Mouse (Mus musculus) mouse embryonic stem cell (cell line): Measurements from ENCODE around the gene Jmjd4.

Experiments
- in situ Hi-C, 2 experiments: fragments of 300-500 bp; cut with MboI; formaldehyde crosslinking; loops; 1 replicate in 1 of 2; 3 replicates in 1 of 2; pipeline ENCODE4 v1.14.3; 2019 to 2020; ENCODE audit warnings: low sequenced_read_pairs in 2 of 2, low pct_unique_long_range_greater_than_20kb in 1 of 2, mixed read lengths in 1 of 2; ENCODE audit not compliant: unreplicated experiment in 1 of 2

Jmjd4 gene

DNA sequence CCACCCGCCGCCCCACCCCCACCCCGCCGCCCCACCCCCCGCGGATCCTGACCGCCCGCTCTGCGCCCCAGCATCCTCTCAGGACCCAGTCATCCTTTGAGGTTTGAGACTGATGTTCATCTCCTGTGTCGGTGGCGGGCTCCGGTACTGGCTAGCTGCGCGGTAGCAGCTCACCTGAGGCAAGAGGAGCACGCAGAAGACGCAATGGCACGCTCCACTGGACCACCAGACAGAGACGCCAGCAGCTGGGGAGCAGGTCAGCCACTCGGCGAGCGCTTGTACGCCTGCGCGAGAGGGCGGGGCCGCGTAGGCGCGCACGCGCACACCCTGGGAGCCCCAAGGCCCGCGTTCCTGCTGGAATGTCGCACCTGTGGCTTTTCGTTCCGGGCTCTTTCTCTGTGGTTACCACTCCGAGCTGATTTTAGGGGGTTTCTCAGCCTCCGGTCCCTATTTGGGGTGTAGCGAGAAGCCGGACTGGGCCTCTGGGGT, at the start of gene Jmjd4:
Gene Jmjd4 (plus strand): TSS at position 305 of the 489 bp plus-strand sequence.
- in situ Hi-C loops: no loop called here

DNA sequence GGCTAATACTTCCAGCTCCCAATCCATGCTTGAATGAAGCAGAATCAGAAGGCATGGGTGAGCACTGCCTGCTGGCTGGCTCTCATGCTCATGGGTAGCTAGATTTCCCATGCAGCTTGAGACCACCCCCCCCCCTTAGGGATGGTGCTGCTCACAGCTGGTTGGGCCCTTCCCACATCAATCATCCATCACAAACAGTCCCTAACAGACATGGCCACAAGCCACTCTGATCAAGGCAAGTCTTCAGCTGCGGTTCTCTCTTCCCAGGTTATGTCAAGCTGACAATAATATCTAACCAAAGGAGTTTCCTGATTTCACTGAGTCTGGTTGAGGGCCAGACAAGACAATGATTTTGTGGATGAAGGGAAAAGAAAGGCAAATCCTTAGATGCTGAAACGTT, 49.0 kb upstream of the Jmjd4 start:
- in situ Hi-C loops: no loop called here

DNA sequence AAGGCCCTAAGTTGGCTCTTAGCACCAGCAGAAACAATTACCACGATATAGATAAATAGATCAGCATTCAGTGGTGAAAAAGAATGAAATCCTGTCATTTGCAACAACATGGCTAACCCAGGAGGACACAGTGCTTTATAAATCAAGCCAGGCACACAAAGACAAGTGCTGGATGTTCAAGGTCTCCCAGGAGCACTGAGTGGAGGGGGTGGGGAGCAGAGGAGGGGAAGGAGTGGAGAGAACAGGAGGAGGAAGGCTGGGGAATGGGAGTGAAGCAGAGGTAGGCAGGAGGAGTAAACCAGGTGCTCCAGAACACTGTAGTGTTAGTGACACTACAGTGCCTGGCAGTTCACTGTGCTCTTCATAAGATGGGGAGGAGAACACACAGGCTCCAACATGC, 44.1 kb upstream of the Jmjd4 start:
- in situ Hi-C loops: no loop called here

DNA sequence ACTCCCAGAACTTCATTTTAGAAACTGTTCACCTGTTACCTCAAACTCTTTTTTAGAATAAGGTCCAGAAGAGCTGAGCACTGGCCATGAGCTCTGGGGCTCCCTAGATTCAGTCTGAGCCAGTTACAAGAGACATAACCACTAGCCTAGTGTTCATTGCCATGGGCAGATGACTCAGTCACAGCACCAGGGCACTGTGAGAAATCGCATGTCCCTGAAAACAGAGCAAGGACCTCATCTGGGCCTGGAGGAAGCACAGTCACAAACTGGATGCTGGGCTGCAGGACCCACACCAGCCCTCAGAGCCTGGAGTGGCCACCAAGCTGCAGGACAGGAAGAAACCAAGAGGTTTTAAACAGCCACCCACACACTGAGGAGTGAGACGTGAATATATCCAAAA, 39.0 kb upstream of the Jmjd4 start:
- in situ Hi-C loops: no loop called here

DNA sequence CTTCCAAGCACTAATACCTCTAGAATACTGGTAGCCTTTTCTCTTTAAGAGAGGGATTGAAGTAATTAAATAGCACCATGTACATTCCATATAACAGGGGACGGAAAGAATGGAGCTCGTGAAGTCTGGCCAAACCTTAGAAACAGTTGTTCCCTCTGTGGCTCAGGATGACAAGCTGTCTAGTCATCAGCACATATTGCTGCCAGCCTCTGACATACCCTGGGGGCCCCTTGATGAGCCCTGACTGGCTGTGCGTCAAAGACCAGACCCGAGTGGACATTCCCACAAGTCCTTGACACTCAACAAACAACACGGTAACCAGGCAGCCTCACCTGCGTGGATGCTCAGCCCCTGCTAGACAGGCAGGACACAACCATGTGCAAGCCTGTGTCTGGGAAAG, 37.8 kb upstream of the Jmjd4 start:
- in situ Hi-C loops: no loop called here

DNA sequence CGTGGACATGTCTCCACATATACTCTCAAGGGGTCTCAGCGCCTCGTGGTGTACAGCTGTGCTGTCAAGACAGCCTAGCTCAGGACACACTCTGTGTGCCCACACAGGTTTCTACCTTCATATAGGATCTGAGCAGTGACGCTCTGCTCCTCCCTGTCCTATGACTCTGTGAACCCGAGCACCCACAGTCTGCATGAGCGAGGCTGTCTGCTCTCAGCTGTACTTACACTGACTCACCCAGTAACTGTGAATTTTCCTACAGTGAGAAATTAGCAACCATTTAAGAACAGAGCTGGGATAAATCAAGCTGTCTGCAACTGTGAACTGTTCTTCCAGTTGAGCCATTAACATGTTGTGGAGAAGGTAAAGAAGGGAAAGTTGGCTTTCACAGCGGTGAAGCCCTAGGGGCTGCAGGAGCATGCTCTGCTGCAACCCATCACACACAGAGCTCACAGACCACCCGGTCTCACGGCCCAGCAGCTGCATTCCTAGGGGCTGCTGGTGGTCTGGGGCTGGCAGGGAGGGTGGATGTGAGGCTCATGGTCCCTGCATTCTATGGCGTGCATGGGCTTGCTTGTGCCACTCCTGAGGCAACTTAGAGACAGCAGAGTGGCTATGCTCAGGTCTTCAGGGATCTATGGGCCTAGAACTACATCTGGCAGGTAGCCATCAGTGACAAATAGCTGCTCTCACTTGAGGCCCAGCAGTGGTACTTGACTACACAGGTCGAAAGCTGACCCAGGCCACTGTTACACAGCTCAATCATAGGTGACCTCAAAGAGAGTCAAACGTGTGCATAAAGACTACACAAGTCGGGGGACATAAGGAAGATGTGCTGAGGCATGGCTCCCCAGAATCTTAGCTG, 36.6 kb upstream of the Jmjd4 start:
- in situ Hi-C loops: no loop called here

DNA sequence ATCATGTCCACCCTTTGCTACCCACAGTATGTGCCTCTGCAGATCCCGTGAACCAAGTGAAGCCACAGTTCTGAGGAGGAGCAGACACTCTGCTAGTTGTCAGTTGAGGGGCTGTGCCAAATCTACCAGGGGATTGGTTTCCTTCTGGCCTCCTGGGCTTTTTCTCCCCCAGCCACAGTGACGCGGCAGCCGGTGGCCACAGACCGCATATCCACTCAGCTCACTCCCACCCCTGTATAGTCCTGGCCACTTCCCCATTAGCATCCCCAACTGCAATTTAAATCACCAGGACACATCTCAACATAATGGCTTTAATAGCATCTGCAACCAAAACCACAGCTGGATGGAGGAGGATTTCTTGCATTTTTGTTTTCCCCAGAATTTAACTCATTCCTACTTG, 31.1 kb upstream of the Jmjd4 start:
- in situ Hi-C loops: no loop called here

DNA sequence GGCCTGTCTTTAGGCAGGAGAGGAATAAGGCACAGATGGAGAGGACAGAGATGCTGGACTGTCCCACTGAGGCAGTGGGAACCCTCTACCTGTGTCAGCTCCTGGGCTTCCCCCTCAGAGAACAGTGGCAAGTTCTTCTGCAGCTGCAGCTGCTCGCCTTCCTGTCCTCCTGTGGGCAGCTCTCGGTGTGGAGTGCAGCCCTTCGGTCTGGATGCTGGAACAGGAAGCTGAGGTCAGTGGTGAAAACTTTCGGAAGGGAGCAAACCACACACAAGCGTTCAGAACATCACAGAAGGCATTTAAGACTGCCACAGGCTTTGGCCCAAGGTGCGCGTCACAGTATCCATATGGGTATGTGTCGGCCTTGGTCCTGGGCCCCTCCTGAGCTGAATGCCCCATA, 28.4 kb upstream of the Jmjd4 start:
- in situ Hi-C loops: no loop called here

DNA sequence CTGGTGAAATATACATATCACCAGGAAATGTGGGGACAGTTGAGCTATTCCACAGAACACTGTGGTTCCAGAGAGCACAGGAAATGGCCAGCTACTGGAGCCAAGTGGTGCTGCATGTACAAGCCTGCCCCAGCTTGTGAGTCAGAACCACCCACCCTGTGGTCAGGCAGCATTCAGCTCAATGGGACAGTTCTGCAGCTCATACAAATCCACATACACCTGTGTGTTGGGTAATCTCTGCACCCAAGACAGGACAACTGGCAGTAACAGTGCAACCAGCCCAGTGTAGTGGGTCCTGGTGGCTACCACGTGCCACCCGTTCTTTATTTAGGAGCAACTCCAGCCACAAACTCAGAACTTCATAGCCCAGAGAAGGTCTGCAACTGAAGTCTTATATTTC, 27.9 kb upstream of the Jmjd4 start:
- in situ Hi-C loops: no loop called here

DNA sequence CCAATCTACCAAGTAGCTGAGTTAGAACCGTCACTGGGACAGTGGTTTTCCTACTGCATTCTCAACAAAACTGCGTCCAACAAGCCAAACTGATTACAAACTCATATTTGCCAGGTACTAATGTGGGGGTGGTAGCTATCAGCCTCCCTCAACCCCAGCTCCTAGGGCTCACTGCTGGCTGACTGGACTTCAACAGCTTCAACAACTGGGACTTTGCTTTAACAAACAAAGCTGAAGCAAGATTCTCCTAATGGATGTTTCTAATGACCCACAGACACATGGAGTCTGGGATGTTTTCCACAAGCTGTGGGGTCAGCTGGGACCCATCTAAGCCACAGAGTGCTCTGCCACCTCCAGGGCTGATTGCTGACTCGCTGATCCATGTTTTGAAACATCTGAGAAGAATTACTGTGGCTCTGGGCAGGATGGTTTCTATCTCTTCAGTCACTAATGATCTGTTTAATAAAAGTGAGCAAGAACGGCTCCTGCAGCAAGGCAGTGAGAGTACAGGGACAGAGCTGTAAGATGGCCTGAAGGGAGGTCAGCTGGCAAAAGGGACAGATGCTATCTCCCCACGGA, 26.7 kb upstream of the Jmjd4 start:
- in situ Hi-C loops: no loop called here

DNA sequence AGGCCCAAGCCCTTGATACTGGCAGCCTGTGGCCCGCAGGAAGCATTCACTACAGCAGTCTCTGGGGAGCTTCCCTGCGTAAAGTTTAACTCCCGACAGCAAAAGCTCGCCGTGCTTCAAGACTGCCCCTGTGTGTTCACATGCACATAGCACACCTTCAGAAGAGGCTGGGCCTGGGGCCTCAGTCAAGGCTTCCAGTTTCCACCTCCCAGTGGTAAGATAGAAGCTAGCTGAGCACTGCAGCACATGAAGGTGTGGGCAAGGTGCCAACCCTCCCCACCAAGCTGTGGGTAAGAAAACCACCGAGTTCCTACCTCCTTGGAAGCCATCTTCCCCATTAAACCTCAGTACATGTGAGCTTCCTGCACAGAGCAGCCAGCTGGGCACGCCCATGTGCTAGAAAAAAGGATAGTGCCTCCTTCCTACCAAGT, 24.2 kb upstream of the Jmjd4 start:
- in situ Hi-C loops: no loop called here

DNA sequence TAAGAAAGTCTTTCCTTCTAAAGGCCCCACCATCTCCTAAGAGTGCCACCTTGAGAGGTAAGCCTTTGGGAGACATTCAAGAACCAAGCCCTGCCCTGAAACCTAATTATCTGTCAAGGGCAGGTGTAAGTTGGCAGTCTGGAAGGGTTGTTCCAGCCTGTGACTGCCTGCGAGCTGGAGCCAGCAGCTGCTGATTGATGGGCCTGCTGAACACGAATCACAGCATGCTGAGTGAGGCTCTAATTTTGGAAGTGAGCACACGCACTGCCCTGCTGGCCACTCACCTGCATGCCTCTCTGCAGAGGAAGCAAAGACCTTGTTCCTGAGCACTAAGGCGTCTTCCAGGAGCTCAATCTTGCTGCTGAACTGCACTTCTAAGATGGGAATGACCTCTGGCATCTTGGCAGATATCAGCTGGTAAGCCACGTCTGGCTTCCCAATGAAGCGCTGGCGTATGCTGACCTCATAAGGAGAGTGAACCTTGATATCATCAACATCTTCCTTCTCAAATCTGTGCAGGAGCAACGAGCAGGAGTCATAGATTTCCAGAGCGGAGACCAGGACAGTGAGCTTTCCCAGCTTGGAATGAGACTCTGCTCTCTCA, 21.7 kb upstream of the Jmjd4 start:
- in situ Hi-C loops: no loop called here

DNA sequence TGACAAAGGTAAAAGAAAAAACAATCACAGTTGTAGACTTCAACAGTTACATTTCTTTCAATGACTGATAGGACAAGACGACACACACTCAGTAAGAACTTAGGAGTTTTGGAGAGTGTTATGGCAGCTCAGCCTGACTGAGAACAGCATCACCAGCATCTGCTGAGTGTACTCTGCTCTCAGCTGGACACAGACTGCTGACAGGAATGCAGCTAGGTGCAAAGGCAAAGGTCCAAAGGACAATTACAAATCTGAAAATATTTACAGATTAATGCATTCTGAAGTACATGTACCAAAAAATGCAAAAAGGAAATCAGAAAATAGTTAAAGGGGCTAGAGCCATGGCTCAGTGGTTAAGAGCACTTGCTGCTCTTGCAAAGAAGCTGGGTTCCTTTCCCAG, 19.9 kb upstream of the Jmjd4 start:
- in situ Hi-C loops: no loop called here

DNA sequence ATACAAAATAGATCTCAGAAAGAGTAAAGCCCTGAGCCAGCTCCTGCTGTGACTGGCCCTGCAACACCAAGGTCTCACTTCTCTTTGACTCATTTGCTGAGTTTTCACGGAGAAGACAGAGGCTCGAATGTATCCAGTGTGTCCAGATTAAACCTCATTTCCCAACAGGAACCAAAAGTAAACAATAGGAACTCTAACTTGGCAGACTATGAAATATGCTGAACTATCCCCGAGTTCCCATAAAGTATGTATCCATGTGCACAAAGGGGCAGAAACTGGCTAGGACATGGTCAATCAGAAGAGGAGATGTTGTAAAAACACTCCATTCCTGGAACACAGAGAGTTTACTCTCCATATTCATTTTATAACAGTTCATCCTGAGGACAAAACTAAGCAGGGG, 17.6 kb upstream of the Jmjd4 start:
- in situ Hi-C loops: no loop called here

DNA sequence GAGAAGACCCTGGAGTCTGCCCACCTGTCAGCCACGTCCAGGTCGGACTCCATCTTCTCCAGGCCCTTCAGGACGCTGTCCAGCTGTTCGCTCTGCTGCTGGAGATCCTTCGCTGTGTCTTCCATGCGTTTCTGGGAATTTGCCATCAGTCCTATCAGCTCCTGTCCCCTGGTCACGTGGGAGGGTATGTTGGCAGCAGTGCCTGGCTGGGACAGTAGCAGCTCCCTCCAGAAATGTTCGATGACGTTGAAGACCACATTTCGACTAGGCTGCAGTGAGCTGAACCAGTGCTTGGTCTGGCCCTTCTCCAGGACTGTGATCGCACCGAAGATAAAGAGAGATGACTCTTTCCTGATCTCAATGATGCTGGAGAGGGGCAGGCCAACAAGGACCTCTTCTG, 11.9 kb upstream of the Jmjd4 start:
- in situ Hi-C loops: no loop called here

DNA sequence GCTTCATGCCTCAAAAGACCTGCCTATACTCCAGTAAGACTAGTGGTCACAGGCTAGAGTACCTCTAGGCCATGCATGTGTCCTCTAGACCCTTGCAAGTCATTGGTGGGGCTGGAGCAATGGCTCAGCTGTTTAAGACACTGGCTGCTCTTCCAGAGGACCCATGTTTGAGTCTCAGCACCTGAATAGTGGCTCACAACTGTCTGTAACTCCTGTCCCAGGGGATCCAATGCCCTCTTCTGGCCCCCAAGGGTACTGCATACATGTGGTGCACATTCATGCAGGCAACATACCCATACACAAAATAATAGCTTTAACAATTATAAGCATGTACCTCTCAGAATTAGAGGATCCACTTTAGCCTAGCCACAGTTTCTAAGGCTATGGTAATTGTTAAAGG, 6.7 kb upstream of the Jmjd4 start:
- in situ Hi-C loops: no loop called here

DNA sequence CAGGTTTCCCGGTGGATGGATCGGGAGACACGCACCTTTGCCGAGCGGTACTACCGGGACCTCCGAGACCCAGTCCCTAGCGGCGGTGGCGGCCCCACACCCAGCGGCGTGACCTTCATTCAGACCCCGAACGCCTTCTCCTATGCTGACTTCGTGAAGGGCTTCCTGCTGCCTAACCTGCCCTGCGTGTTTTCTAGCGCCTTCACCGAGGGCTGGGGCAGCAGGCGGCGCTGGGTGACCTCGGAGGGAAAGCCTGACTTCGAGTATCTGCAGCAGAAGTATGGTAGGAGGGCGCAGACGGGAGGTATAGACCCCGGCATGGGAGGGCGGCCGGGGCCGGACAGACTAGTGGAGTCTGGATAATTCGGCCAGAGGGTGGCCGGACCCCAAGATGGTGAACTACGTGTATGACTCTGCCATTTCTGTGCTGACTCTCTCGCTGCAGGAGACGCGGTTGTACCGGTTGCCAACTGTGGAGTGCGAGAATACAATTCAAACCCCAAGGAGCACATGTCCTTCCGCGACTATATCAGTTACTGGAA, 456 bp downstream of the Jmjd4 start:
- in situ Hi-C loops: no loop called here

DNA sequence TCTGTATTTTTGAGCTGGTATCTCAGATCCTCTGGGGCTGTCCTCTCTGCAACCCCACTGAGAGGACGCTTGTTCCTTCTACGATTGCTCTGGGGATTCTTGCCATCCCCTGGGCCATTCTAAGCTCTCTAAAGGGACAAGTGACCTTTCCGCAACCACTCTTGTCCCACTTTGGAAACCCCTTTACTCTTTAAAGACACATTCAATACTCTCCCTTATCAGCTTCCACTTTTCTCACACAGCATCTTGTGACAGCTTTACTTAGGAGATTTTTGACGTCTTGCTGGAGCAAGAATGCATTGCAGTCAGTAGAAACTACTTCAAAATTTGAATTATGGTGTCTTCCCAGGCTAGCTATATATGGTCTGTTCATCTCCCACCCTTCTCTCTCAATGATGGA, 1.2 kb downstream of the Jmjd4 start, which contains the start of gene Snap47:
Gene Snap47 (minus strand): TSS at position 101 of the 400 bp plus-strand sequence.
- in situ Hi-C loops: no loop called here

DNA sequence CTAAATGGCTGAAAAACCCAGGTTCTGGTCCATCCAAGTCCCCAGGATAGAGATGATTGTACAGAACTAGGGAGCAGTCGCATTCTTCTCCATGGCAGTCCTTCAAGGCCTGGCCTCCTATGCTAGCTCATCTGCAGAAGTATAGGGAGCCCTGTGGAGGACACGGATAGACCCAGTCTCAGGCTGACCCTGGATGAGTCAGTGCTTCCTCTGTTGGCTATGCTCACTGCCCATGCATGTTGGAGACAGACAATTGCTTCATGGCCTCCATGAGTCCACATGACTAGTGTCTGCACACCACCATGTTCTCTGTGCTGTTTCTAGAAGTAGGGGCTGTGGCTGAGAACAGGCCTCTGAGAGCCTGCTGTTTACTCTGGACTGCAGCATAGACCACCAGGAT, 6.5 kb downstream of the Jmjd4 start:
- in situ Hi-C loops: no loop called here
